Mouse (Mus musculus) neural tube, embryonic 11.5 days (tissue): ENCODE results near the gene Papss2. TPM values are rescaled to one million over a fixed set of nuclear protein-coding genes. Genes with fewer than 3 reads are reported as not detected.
A peak's percentile ranks its signal among the peaks of the same experiment; 100 is the strongest.

Source experiments
- ATAC-seq: fragments of 200-750 bp; cut with Nextera tagmentation; 2 replicates; pipeline ENCODE4 v1.8.0; 2017; ENCODE audit warnings: moderate number of reproducible peaks, mild to moderate bottlenecking, moderate TSS enrichment, moderate library complexity; ENCODE audit not compliant: insufficient read depth, low FRiP score, low TSS enrichment
- DNase-seq: peaks from one replicate; pipeline ENCODE4 v3.0.0-alpha.2; 2015; ENCODE audit warnings: low spot score
- H3K27ac ChIP-seq: fragments of 300-500 bp; sonication (generic); 2 replicates; pipeline ENCODE4 v1.5.1; 2014; ENCODE audit warnings: low read depth, mild to moderate bottlenecking, low read length
- H3K27me3 ChIP-seq: fragments of 300-500 bp; sonication (generic); 2 replicates; pipeline ENCODE4 v1.6.1; 2014; ENCODE audit warnings: mild to moderate bottlenecking, low read length, mixed read lengths; ENCODE audit not compliant: control insufficient read depth, insufficient read depth
- H3K36me3 ChIP-seq: fragments of 300-500 bp; sonication (generic); 2 replicates; pipeline ENCODE4 v1.6.1; 2014; ENCODE audit warnings: mild to moderate bottlenecking, low read length, moderate library complexity, mixed read lengths; ENCODE audit not compliant: control insufficient read depth, insufficient read depth
- H3K4me1 ChIP-seq: fragments of 300-500 bp; sonication (generic); 2 replicates; pipeline ENCODE4 v1.6.1; 2014; ENCODE audit warnings: low read length, mixed read lengths; ENCODE audit not compliant: control insufficient read depth, insufficient read depth
- H3K4me2 ChIP-seq: fragments of 300-500 bp; sonication (generic); 2 replicates; pipeline ENCODE4 v1.6.1; 2014; ENCODE audit warnings: low read depth, mild to moderate bottlenecking, moderate library complexity
- H3K4me3 ChIP-seq: fragments of 300-500 bp; sonication (generic); 2 replicates; pipeline ENCODE4 v1.5.1; 2014; ENCODE audit warnings: low read depth, low read length
- H3K9ac ChIP-seq: fragments of 300-500 bp; sonication (generic); 2 replicates; pipeline ENCODE4 v1.6.1; 2014; ENCODE audit warnings: mild to moderate bottlenecking, low read length
- H3K9me3 ChIP-seq: fragments of 300-500 bp; sonication (generic); 2 replicates; pipeline ENCODE4 v1.6.1; 2016; ENCODE audit warnings: low read length; ENCODE audit not compliant: control insufficient read depth
- WGBS: fragments of 180-500 bp; shearing (Covaris S2); extraction: QIAGEN DNeasy Blood & Tissue Kit; methylation state at CpG from one replicate; pipeline ENCODE4 v1.1.7; 2014; 5-methylcytosine and 5-hydroxymethylcytosine counted together
- polyA plus RNA-seq: library from polyadenylated mRNA; unstranded; fragments of >200 nt; fragmentation: Nextera tagmentation; extraction: Ambion mirVana; gene quantifications from 2 replicates; pipeline ENCODE4 v1.2.1, GENCODE M21; 2014

Gene Papss2
- polyA plus RNA-seq, 1 experiment from 2014 or later: 1.6 TPM

GRCm38 (mm10) chr19:32689724-32690123, 94.1 kb downstream of the Papss2 start:
- Histone ChIP-seq H3K4me2 (no peak overlapping the region), H3K4me3 (no peak overlapping the region), H3K4me1 (no peaks in the 10 kb centered on the region), H3K9me3 (no peaks in the 10 kb centered on the region), H3K27ac (no peak overlapping the region), H3K9ac (no peak overlapping the region), H3K27me3 (no peaks in the 10 kb centered on the region), H3K36me3 (peaks cover 5% of the 10 kb centered on the region; the same call in 1 of the 2 replicates)
- DNase-seq: no peak
- 91% methylated on average over 6 of the region's 6 CpGs for WGBS
- ATAC-seq: no peak

- H3K4me1 ChIP-seq: no peaks in the 10 kb centered on the region
- WGBS: 84% methylated on average over 2 of the region's 2 CpGs
- no peak overlapping the region for H3K4me2 ChIP-seq
- no peak for ATAC-seq
- no peaks in the 10 kb centered on the region for H3K27me3 ChIP-seq
- peaks cover 8% of the 10 kb centered on the region; the same call in 1 of the 2 replicates for H3K36me3 ChIP-seq
- no peak for DNase-seq
- no peaks in the 10 kb centered on the region for H3K9me3 ChIP-seq
- H3K4me3 ChIP-seq: no peak overlapping the region
- no peak overlapping the region for H3K9ac ChIP-seq
- no peak overlapping the region for H3K27ac ChIP-seq
These were observed 101.1 kb downstream of the Papss2 start for GRCm38 (mm10) chr19:32696674-32697073.

GRCm38 (mm10) chr19:32702191-32702590, 106.6 kb downstream of the Papss2 start:
- no peak for ATAC-seq
- no peak overlapping the region for H3K27ac ChIP-seq
- no peaks in the 10 kb centered on the region for H3K9me3 ChIP-seq
- WGBS: 87% methylated on average over 3 of the region's 3 CpGs
- no peak for DNase-seq
- H3K4me2 ChIP-seq: no peak overlapping the region
- no peaks in the 10 kb centered on the region for H3K27me3 ChIP-seq
- no peak overlapping the region for H3K9ac ChIP-seq
- H3K4me3 ChIP-seq: no peak overlapping the region
- H3K36me3 ChIP-seq: peaks cover 4% of the 10 kb centered on the region; the same call in 1 of the 2 replicates
- H3K4me1 ChIP-seq: no peaks in the 10 kb centered on the region

GRCm38 (mm10) chr19:32708996-32709395, 113.4 kb downstream of the Papss2 start:
- H3K4me1 ChIP-seq: peaks cover 4% of the 10 kb centered on the region; the same call in 1 of the 2 replicates
- DNase-seq (no peak), ATAC-seq (no peak)
- no peak overlapping the region for H3K27ac ChIP-seq
- H3K27me3 ChIP-seq: no peaks in the 10 kb centered on the region
- H3K4me3 ChIP-seq: no peak overlapping the region
- H3K36me3 ChIP-seq: peaks cover 4% of the 10 kb centered on the region; the same call in 1 of the 2 replicates
- no peak overlapping the region for H3K4me2 ChIP-seq
- H3K9ac ChIP-seq: no peak overlapping the region
- H3K9me3 ChIP-seq: no peaks in the 10 kb centered on the region
- WGBS: 95% methylated on average over 5 of the region's 5 CpGs

- no peak for ATAC-seq
- 80% methylated on average over 3 of the region's 3 CpGs for WGBS
- Histone ChIP-seq H3K4me3 (no peak overlapping the region), H3K27ac (no peak overlapping the region), H3K27me3 (no peaks in the 10 kb centered on the region), H3K36me3 (peaks cover 2% of the 10 kb centered on the region; the same call in 1 of the 2 replicates), H3K9ac (no peak overlapping the region), H3K4me2 (no peak overlapping the region), H3K4me1 (peaks cover 4% of the 10 kb centered on the region; the same call in 1 of the 2 replicates), H3K9me3 (no peaks in the 10 kb centered on the region)
- no peak for DNase-seq
These were observed 114.7 kb downstream of the Papss2 start for GRCm38 (mm10) chr19:32710288-32710687.

- Histone ChIP-seq H3K4me3 (peak overlapping the region; percentile 89), H3K4me1 (peaks cover 4% of the 10 kb centered on the region; the same call in 1 of the 2 replicates), H3K9me3 (no peaks in the 10 kb centered on the region), H3K4me2 (peak overlapping the region; percentile 82), H3K9ac (peak overlapping the region; percentile 91), H3K27ac (peak overlapping the region; percentile 87), H3K27me3 (no peaks in the 10 kb centered on the region), H3K36me3 (no peaks in the 10 kb centered on the region)
- WGBS: 0% methylated on average over 63 of the region's 63 CpGs
- ATAC-seq: peak; percentile 94
- DNase-seq: peak; percentile 94
These were observed 116.4 kb downstream of the Papss2 start for GRCm38 (mm10) chr19:32711761-32712541.

GRCm38 (mm10) chr19:32712588-32713042, 117.0 kb downstream of the Papss2 start:
- WGBS: under 1% methylated on average over 11 of the region's 11 CpGs
- H3K36me3 ChIP-seq: no peaks in the 10 kb centered on the region

GRCm38 (mm10) chr19:32713471-32713870, 117.9 kb downstream of the Papss2 start:
- no peaks in the 10 kb centered on the region for H3K27me3 ChIP-seq
- no peaks in the 10 kb centered on the region for H3K9me3 ChIP-seq
- no peak overlapping the region for H3K4me3 ChIP-seq
- DNase-seq (no peak), ATAC-seq (no peak)
- no peak overlapping the region for H3K4me2 ChIP-seq
- peaks cover 4% of the 10 kb centered on the region; the same call in 1 of the 2 replicates for H3K4me1 ChIP-seq
- H3K27ac ChIP-seq: no peak overlapping the region
- H3K36me3 ChIP-seq: no peaks in the 10 kb centered on the region
- no peak overlapping the region for H3K9ac ChIP-seq
- WGBS: 89% methylated on average over 3 of the region's 3 CpGs

More at GRCm38 (mm10) chr19:32712588-32713042, 117.0 kb downstream of the Papss2 start:
- Histone ChIP-seq H3K9ac (peak overlapping the region; percentile 91), H3K27me3 (no peaks in the 10 kb centered on the region), H3K27ac (peak overlapping the region; percentile 87), H3K4me2 (peak overlapping the region; percentile 82), H3K9me3 (no peaks in the 10 kb centered on the region), H3K4me3 (peak overlapping the region; percentile 89), H3K4me1 (peaks cover 4% of the 10 kb centered on the region; the same call in 1 of the 2 replicates)
- DNase-seq (peak; percentile 81), ATAC-seq (peak; percentile 85)

GRCm38 (mm10) chr19:32715201-32715600, 119.6 kb downstream of the Papss2 start:
- ATAC-seq: no peak
- Histone ChIP-seq H3K9ac (no peak overlapping the region), H3K27ac (no peak overlapping the region), H3K4me1 (peaks cover 4% of the 10 kb centered on the region; the same call in 1 of the 2 replicates), H3K36me3 (no peaks in the 10 kb centered on the region), H3K4me2 (no peak overlapping the region), H3K27me3 (no peaks in the 10 kb centered on the region), H3K9me3 (no peaks in the 10 kb centered on the region), H3K4me3 (no peak overlapping the region)
- 14% methylated on average over 3 of the region's 3 CpGs for WGBS
- peak; percentile 79 for DNase-seq
